Mouse (Mus musculus) brain, embryonic 14.5 days (tissue): ENCODE data around the gene Rnls.

Source experiments
- CTCF ChIP-seq: fragments of 200-500 bp; IDR thresholded peaks from 2 replicates; pipeline ENCODE4 v1.5.1; 2012; ENCODE audit warnings: inconsistent platforms, mild to moderate bottlenecking, moderate library complexity, borderline replicate concordance; ENCODE audit not compliant: insufficient read depth, insufficient read length; ENCODE audit errors: extremely low read depth
- POLR2A ChIP-seq: fragments of 200-500 bp; IDR thresholded peaks from 2 replicates; pipeline ENCODE4 v1.6.1; 2012; ENCODE audit warnings: mild to moderate bottlenecking, inconsistent platforms, borderline replicate concordance; ENCODE audit not compliant: poor library complexity, insufficient read depth, insufficient read length, severe bottlenecking; ENCODE audit errors: extremely low read depth

DNA sequence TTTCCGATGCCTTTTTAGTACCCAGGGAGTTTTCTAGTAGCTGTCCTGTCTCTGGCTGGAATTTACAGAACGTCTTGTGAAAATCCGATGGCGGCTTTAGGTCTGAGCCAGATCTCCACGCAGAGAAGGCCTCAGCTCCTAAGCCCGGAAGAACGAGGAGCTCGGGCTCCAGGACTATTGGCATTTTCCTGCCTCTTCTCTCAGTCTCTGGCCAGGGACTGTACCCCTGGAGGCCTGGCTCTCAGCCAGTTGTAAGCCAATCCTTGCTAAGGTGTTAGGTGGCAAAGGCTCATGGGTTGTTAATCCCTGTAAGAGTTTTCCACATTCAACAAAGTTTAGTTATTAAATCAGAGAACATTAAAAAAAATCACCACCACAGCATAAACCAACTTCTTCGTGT is 281.7 kb downstream of the Rnls start:
- TF ChIP-seq CTCF (no peak), POLR2A (no peak)
